Mouse (Mus musculus): ENCODE data around the gene Slc44a2. TPM values are rescaled to one million over a fixed set of nuclear protein-coding genes. Genes with fewer than 3 reads are reported as not detected.
"Not testable (repeated sequence)": the region's sequence is repeated elsewhere in the genome, so short reads cannot be mapped to it uniquely, and the experiment has no call there.

Slc44a2 gene
- polyA plus RNA-seq, 1 experiment from 2014 or later, result 80.5 TPM

DNA sequence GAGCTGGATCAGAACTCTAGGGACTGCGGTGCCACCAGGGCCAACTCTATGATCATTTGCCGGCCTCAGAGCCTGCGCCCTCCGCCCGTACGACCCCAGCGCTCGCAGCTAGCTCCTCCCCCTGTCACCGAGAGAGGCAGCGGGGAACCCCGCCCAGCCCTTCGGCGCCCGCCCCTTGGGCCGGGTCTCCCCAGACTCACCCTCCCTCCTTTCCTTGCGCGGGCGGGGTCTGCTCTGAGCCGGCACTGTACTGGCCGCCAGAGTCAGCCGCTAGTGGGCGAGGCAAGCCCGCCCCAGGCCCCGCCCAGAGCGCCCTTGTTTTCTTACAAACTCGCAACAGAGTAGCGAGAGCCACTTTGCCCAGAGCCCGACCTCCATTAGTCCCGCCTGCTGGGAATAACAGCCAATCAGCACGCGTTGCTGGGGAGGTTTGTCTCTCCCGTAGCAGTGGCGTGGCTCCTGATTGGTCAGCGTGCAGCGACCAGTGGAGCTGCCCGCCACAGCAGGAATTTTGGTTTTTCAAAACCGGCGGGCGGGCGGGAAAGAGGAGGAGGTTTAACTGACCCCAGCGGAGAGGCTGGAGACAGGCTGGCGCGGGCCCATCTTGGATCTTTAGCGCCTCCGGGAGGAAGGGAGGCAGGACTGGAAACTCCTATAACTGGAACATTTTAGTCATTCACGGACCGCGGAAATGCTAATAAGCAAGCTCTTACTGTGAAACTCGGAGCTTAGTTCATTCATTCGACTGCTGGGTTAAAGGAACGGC, 29.3 kb upstream of the Slc44a2 start, which contains the start of gene Cdkn2d:
Cdkn2d (minus strand) TSS at position 386 of the 766 bp plus-strand sequence.
- under 1% methylated on average over 49 of the region's 51 CpGs for WGBS
- ATAC-seq (ENCODE audit: low FRiP score, low TSS enrichment), result peak; percentile 95

GRCm38 (mm10) chr9:21291868-21292267, 28.6 kb upstream of the Slc44a2 start:
- not testable (repeated sequence) for H3K9me3 ChIP-seq (ENCODE audit: control insufficient read depth, low read length); ATAC-seq (ENCODE audit: low FRiP score, low TSS enrichment)
- peak overlapping the region; percentile 52; the same call in 1 of the 2 replicates for H3K9ac ChIP-seq (ENCODE audit: low read depth, low read length)

More for the DNA sequence above, 29.3 kb upstream of the Slc44a2 start, which contains the start of gene Cdkn2d:
- no peaks in the 10 kb centered on the region for H3K27me3 ChIP-seq (ENCODE audit: control insufficient read depth, insufficient read depth, low read length)
- peak within 1 kb of the TSS; percentile 91 for H3K27ac ChIP-seq (ENCODE audit: low read depth, low read length)
- peaks cover 27% of the 10 kb centered on the region for H3K4me1 ChIP-seq (ENCODE audit: control insufficient read depth, insufficient read depth, low read length)
- peaks cover 3% of the 10 kb centered on the region; the same call in 1 of the 2 replicates for H3K36me3 ChIP-seq (ENCODE audit: control insufficient read depth, insufficient read depth, low read length)
- peak within 1 kb of the TSS; percentile 78 for H3K4me3 ChIP-seq (ENCODE audit: low read length)
- peak within 1 kb of the TSS; percentile 71 for H3K9ac ChIP-seq (ENCODE audit: low read depth, low read length)
- H3K4me2 ChIP-seq (replicated peaks; ENCODE audit: low read depth, low read length), result peak within 1 kb of the TSS; percentile 65
- no peaks in the 10 kb centered on the region for H3K9me3 ChIP-seq (ENCODE audit: control insufficient read depth, low read length)

DNA sequence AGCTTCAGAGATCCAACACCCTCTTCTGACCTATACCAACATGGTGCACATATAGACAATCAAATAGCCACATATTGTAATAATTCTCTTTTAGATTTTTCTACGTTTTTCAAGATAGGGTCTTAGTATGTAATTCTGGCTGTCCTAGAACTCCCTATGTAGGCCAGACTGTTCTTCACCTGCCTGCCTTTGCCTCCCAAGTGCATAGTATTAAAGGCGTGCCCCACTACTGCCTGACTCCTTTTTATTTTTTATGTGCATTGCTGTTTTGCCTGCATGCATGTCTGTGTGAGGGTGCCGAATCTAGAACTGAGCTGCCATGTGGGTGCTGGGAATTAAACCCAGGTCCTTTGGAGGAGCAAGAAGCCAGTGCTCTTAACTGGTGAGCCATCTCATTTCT, 28.2 kb upstream of the Slc44a2 start:
- Histone ChIP-seq H3K36me3 (ENCODE audit: control insufficient read depth, insufficient read depth, low read length) (no peaks in the 10 kb centered on the region), H3K4me1 (ENCODE audit: control insufficient read depth, insufficient read depth, low read length) (peaks cover 17% of the 10 kb centered on the region), H3K27me3 (ENCODE audit: control insufficient read depth, insufficient read depth, low read length) (no peaks in the 10 kb centered on the region), H3K9me3 (ENCODE audit: control insufficient read depth, low read length) (no peaks in the 10 kb centered on the region), H3K4me3 (ENCODE audit: low read length) (no peak overlapping the region), H3K4me2 (replicated peaks; ENCODE audit: low read depth, low read length) (no peak overlapping the region; the same call in 1 of the 2 replicates), H3K27ac (ENCODE audit: low read depth, low read length) (no peak overlapping the region), H3K9ac (ENCODE audit: low read depth, low read length) (no peak overlapping the region)
- WGBS, result 91% methylated on average over 3 of the region's 3 CpGs
- no peak for ATAC-seq (ENCODE audit: low FRiP score, low TSS enrichment)

More at GRCm38 (mm10) chr9:21291868-21292267, 28.6 kb upstream of the Slc44a2 start:
- 17% methylated on average over 7 of the region's 7 CpGs for WGBS
- Histone ChIP-seq H3K27ac (ENCODE audit: low read depth, low read length) (peak overlapping the region; percentile 91), H3K4me1 (ENCODE audit: control insufficient read depth, insufficient read depth, low read length) (peaks cover 21% of the 10 kb centered on the region), H3K4me3 (ENCODE audit: low read length) (peak overlapping the region; percentile 36), H3K4me2 (replicated peaks; ENCODE audit: low read depth, low read length) (peak overlapping the region; percentile 45)
- not testable (repeated sequence) for H3K27me3 ChIP-seq (ENCODE audit: control insufficient read depth, insufficient read depth, low read length); H3K36me3 ChIP-seq (ENCODE audit: control insufficient read depth, insufficient read depth, low read length)

- H3K9ac ChIP-seq (ENCODE audit: low read depth, low read length), result no peak overlapping the region
- no peak for ATAC-seq (ENCODE audit: low FRiP score, low TSS enrichment)
- no peak overlapping the region for H3K4me3 ChIP-seq (ENCODE audit: low read length)
- no peaks in the 10 kb centered on the region for H3K4me1 ChIP-seq (ENCODE audit: control insufficient read depth, insufficient read depth, low read length)
- H3K36me3 ChIP-seq (ENCODE audit: control insufficient read depth, insufficient read depth, low read length), result no peaks in the 10 kb centered on the region
- H3K9me3 ChIP-seq (ENCODE audit: control insufficient read depth, low read length), result no peaks in the 10 kb centered on the region
- H3K4me2 ChIP-seq (replicated peaks; ENCODE audit: low read depth, low read length), result no peak overlapping the region
- no peaks in the 10 kb centered on the region for H3K27me3 ChIP-seq (ENCODE audit: control insufficient read depth, insufficient read depth, low read length)
- H3K27ac ChIP-seq (ENCODE audit: low read depth, low read length), result no peak overlapping the region
- WGBS, result 83% methylated on average over 10 of the region's 10 CpGs
These were observed 21.5 kb upstream of the Slc44a2 start for GRCm38 (mm10) chr9:21299014-21299413.

DNA sequence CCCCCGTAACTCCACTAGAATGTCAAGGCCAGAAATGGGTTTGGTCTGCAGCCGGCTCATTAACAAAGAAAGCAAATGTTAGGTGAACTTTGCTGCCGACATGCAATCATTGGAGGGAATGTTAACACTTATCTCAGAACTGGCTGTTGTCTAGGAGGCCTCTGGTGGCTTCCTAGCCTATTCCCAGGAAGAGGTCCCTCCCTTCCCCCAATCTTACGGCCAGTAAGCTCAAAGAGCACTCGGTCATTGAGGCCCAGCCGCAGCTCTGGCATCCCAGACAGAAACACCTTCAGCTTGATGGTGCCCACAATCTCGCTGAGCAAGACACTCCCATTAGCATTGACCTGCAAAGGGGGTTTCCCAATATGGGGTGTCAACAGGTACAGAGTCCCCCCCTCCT, 15.4 kb upstream of the Slc44a2 start:
- no peak overlapping the region for H3K4me3 ChIP-seq (ENCODE audit: low read length)
- no peak overlapping the region for H3K9ac ChIP-seq (ENCODE audit: low read depth, low read length)
- H3K27ac ChIP-seq (ENCODE audit: low read depth, low read length), result no peak overlapping the region
- H3K36me3 ChIP-seq (ENCODE audit: control insufficient read depth, insufficient read depth, low read length), result no peaks in the 10 kb centered on the region
- no peaks in the 10 kb centered on the region for H3K27me3 ChIP-seq (ENCODE audit: control insufficient read depth, insufficient read depth, low read length)
- H3K4me2 ChIP-seq (replicated peaks; ENCODE audit: low read depth, low read length), result no peak overlapping the region
- whole genome bisulfite sequencing, result 73% methylated on average over 7 of the region's 7 CpGs
- no peak for ATAC-seq (ENCODE audit: low FRiP score, low TSS enrichment)
- H3K4me1 ChIP-seq (ENCODE audit: control insufficient read depth, insufficient read depth, low read length), result 0 out of 2 replicates have a peak, but pooled peaks cover 4% of the 10 kb centered on the region
- H3K9me3 ChIP-seq (ENCODE audit: control insufficient read depth, low read length), result no peaks in the 10 kb centered on the region

GRCm38 (mm10) chr9:21309150-21309741, 11.3 kb upstream of the Slc44a2 start:
- WGBS, result 51% methylated on average over 15 of the region's 15 CpGs
- H3K36me3 ChIP-seq (ENCODE audit: control insufficient read depth, insufficient read depth, low read length), result no peaks in the 10 kb centered on the region
- H3K9ac ChIP-seq (ENCODE audit: low read depth, low read length), result 0 out of 2 replicates have a peak overlapping the region, but pooled peaks have one; percentile 0
- peak; percentile 45; the same call in 1 of the 2 replicates for ATAC-seq (ENCODE audit: low FRiP score, low TSS enrichment)
- H3K27ac ChIP-seq (ENCODE audit: low read depth, low read length), result no peak overlapping the region
- H3K4me1 ChIP-seq (ENCODE audit: control insufficient read depth, insufficient read depth, low read length), result 0 out of 2 replicates have a peak, but pooled peaks cover 4% of the 10 kb centered on the region
- H3K27me3 ChIP-seq (ENCODE audit: control insufficient read depth, insufficient read depth, low read length), result peaks cover 7% of the 10 kb centered on the region; the same call in 1 of the 2 replicates
- 0 out of 2 replicates have a peak overlapping the region, but pooled peaks have one; percentile 10 for H3K4me2 ChIP-seq (replicated peaks; ENCODE audit: low read depth, low read length)
- no peaks in the 10 kb centered on the region for H3K9me3 ChIP-seq (ENCODE audit: control insufficient read depth, low read length)
- no peak overlapping the region for H3K4me3 ChIP-seq (ENCODE audit: low read length)

- WGBS, result 30% methylated on average over 7 of the region's 7 CpGs
- no peak overlapping the region for H3K9ac ChIP-seq (ENCODE audit: low read depth, low read length)
- peak overlapping the region; percentile 4; the same call in 1 of the 2 replicates for H3K4me2 ChIP-seq (replicated peaks; ENCODE audit: low read depth, low read length)
- peaks cover 7% of the 10 kb centered on the region; the same call in 1 of the 2 replicates for H3K27me3 ChIP-seq (ENCODE audit: control insufficient read depth, insufficient read depth, low read length)
- no peak overlapping the region for H3K27ac ChIP-seq (ENCODE audit: low read depth, low read length)
- 0 out of 2 replicates have a peak, but pooled peaks cover 4% of the 10 kb centered on the region for H3K4me1 ChIP-seq (ENCODE audit: control insufficient read depth, insufficient read depth, low read length)
- ATAC-seq (ENCODE audit: low FRiP score, low TSS enrichment), result no peak
- peak overlapping the region; percentile 42 for H3K4me3 ChIP-seq (ENCODE audit: low read length)
- no peaks in the 10 kb centered on the region for H3K36me3 ChIP-seq (ENCODE audit: control insufficient read depth, insufficient read depth, low read length)
- no peaks in the 10 kb centered on the region for H3K9me3 ChIP-seq (ENCODE audit: control insufficient read depth, low read length)
These were observed 8.8 kb upstream of the Slc44a2 start for GRCm38 (mm10) chr9:21311695-21312094.

DNA sequence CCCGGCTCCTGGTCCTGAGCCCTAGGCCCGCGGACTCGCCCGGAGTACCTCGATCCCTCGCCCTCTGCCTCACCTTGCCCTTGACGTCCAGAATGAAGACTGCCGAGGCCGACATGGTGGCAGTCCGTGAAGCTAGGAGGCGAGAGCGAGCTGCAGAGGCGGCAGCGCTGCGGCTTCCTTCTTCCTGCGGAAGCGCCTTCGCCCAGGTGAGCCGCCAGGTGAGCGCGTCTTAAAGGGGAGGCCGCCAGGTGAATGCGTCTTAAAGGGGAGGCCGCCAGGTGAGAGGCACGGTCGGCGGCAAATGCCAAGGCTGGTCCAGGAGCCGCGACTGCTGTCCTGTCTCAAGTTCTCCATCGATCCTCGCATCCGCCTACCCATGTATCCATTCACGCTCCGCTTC, 8.4 kb upstream of the Slc44a2 start, which contains the start of gene Ap1m2:
Ap1m2 (minus strand) TSS at position 204 of the 400 bp plus-strand sequence.
- Histone ChIP-seq H3K36me3 (ENCODE audit: control insufficient read depth, insufficient read depth, low read length) (no peaks in the 10 kb centered on the region), H3K9ac (ENCODE audit: low read depth, low read length) (no peak within 1 kb of the TSS), H3K4me2 (replicated peaks; ENCODE audit: low read depth, low read length) (peak within 1 kb of the TSS; percentile 4; the same call in 1 of the 2 replicates), H3K27ac (ENCODE audit: low read depth, low read length) (no peak within 1 kb of the TSS), H3K27me3 (ENCODE audit: control insufficient read depth, insufficient read depth, low read length) (peaks cover 7% of the 10 kb centered on the region; the same call in 1 of the 2 replicates), H3K4me1 (ENCODE audit: control insufficient read depth, insufficient read depth, low read length) (0 out of 2 replicates have a peak, but pooled peaks cover 4% of the 10 kb centered on the region), H3K4me3 (ENCODE audit: low read length) (peak within 1 kb of the TSS; percentile 42), H3K9me3 (ENCODE audit: control insufficient read depth, low read length) (no peaks in the 10 kb centered on the region)
- WGBS, result 7% methylated on average over 35 of the region's 35 CpGs
- no peak for ATAC-seq (ENCODE audit: low FRiP score, low TSS enrichment)

Measured in kidney, embryonic 14.5 days (tissue).